Mouse (Mus musculus) spleen, adult 12 weeks (tissue): ENCODE results near the gene Defb36.
A peak's percentile ranks its signal among the peaks of the same experiment; 100 is the strongest.

ENCODE experiments used
- DNase-seq: peaks from one replicate; pipeline ENCODE4 v3.0.0; 2022; ENCODE audit warnings: low spot score

The Defb36 gene

GRCm38 (mm10) chr2:152604057-152604456, at the start of gene Defb36:
Defb36 (plus strand) TSS chr2:152604327.
- DNase-seq = no peak

GRCm38 (mm10) chr2:152556655-152557054, 47.5 kb upstream of the Defb36 start:
- DNase-seq = no peak

- DNase-seq = no peak
Measured at GRCm38 (mm10) chr2:152569038-152569437, 35.1 kb upstream of the Defb36 start, which contains the start of gene Gm17416. Gm17416 (plus strand) TSS chr2:152569338.

GRCm38 (mm10) chr2:152569881-152570280, 34.2 kb upstream of the Defb36 start:
- no peak for DNase-seq

- no peak for DNase-seq
Measured at GRCm38 (mm10) chr2:152570313-152570712, 33.8 kb upstream of the Defb36 start.

GRCm38 (mm10) chr2:152572114-152572794, 31.9 kb upstream of the Defb36 start, which contains the start of gene Defb21:
Defb21 (plus strand) TSS chr2:152572744.
- no peak for DNase-seq

- no peak for DNase-seq
Measured at GRCm38 (mm10) chr2:152573484-152573883, 30.6 kb upstream of the Defb36 start.

GRCm38 (mm10) chr2:152580107-152580506, 24.0 kb upstream of the Defb36 start, which contains the start of gene Defb19:
Defb19 (minus strand) TSS chr2:152580312.
- no peak for DNase-seq

GRCm38 (mm10) chr2:152580612-152581011, 23.5 kb upstream of the Defb36 start:
- no peak for DNase-seq

GRCm38 (mm10) chr2:152586926-152587560, 17.1 kb upstream of the Defb36 start:
- no peak for DNase-seq

GRCm38 (mm10) chr2:152588450-152588849, 15.7 kb upstream of the Defb36 start:
- no peak for DNase-seq

- no peak for DNase-seq
Measured at GRCm38 (mm10) chr2:152589021-152589420, 15.1 kb upstream of the Defb36 start.

- no peak for DNase-seq
Measured at GRCm38 (mm10) chr2:152599299-152599698, 4.8 kb upstream of the Defb36 start, which contains the start of gene Defb45. Defb45 (minus strand) TSS chr2:152599399.

- DNase-seq = no peak
Measured at GRCm38 (mm10) chr2:152600076-152600475, 4.1 kb upstream of the Defb36 start.

GRCm38 (mm10) chr2:152601275-152601960, 2.7 kb upstream of the Defb36 start:
- DNase-seq = no peak

- no peak for DNase-seq
Measured at GRCm38 (mm10) chr2:152607746-152608145, 3.6 kb downstream of the Defb36 start.

GRCm38 (mm10) chr2:152608719-152609118, 4.6 kb downstream of the Defb36 start:
- no peak for DNase-seq

GRCm38 (mm10) chr2:152612193-152612592, 8.1 kb downstream of the Defb36 start:
- DNase-seq = no peak

GRCm38 (mm10) chr2:152615563-152615962, 11.4 kb downstream of the Defb36 start:
- peak; percentile 8 for DNase-seq

- DNase-seq = no peak
Measured at GRCm38 (mm10) chr2:152616470-152616869, 12.3 kb downstream of the Defb36 start.

- DNase-seq = no peak
Measured at GRCm38 (mm10) chr2:152617374-152617773, 13.2 kb downstream of the Defb36 start.

- no peak for DNase-seq
Measured at GRCm38 (mm10) chr2:152620367-152621134, 16.4 kb downstream of the Defb36 start.
